Mouse (Mus musculus): ENCODE data around the gene Aup1. TPM values are rescaled to one million over a fixed set of nuclear protein-coding genes. Genes with fewer than 3 reads are reported as not detected.
A peak's percentile ranks its signal among the peaks of the same experiment; 100 is the strongest.

Aup1 gene
- total RNA-seq, 1 experiment: 152 TPM

DNA sequence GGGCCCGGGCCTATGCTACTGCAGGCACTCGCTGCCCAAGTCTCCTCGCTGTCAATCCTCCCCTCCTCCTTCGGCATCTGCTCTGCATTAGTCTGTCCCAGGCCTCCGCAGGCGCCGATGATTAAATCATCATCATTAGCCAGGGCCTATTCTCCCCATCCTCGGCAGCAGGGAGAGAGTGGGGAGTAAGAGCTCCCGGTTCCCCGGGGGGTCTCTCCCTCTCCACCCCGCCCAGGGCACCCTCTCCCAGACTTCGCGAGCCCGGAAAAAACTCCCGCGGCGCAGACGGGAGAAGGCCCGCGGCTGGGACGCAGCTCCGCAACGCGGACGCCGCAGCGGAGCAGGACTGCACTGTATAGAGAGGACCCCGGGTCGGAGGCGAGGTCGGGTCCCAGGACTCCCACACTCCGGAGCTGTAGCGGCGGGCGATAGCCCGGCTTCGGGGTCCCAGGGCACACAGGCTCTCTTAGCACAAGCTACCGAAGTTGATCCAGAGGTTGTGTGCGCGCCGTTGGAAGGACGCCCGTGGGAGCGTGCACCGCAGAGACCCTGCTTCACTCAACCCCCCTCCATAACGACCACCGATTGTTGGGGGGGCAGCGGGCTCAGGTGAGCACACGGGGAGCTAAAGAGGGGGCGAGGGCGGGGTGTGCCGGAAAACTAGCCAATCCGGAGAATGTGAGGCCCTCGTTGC, 23.5 kb downstream of the Aup1 start, which contains the start of gene Pcgf1:
Pcgf1 (plus strand) TSS at position 240 of the 694 bp plus-strand sequence.
- DNase-seq (ENCODE audit: low read depth, low spot score): no peak
- TF ChIP-seq MAFK (IDR thresholded peaks at IDR 0.05; ENCODE audit: insufficient read depth, low read depth, low read length) (no peak), ZC3H11A (IDR thresholded peaks at IDR 0.05; ENCODE audit: borderline replicate concordance, low read depth, low read length) (no peak), CHD2 (IDR thresholded peaks at IDR 0.05; ENCODE audit: low read depth, low read length) (no peak), HCFC1 (IDR thresholded peaks at IDR 0.05; ENCODE audit: borderline replicate concordance, insufficient read depth, low read length) (no peak), ZNF384 (IDR thresholded peaks at IDR 0.05; ENCODE audit: low read depth, low read length) (no peak)
- Histone ChIP-seq H3K36me3 (ENCODE audit: control insufficient read depth, insufficient read depth, low read length, poor library complexity, severe bottlenecking) (peaks cover 2% of the 10 kb centered on the region), H3K9me3 (ENCODE audit: control insufficient read depth, insufficient read depth, low read depth, low read length) (no peaks in the 10 kb centered on the region), H3K9ac (ENCODE audit: insufficient read depth, low read depth, low read length, poor library complexity, severe bottlenecking) (peak within 1 kb of the TSS; percentile 93), H3K4me3 (ENCODE audit: insufficient read depth in 1 of 2, low read depth in 1 of 2, low read length in 2 of 2, poor library complexity in 1 of 2, severe bottlenecking in 1 of 2) (peak within 1 kb of the TSS; percentile 83 to 90), H3K27ac (ENCODE audit: insufficient read depth, low read depth, low read length, poor library complexity, severe bottlenecking) (peak within 1 kb of the TSS; percentile 75), H3K4me1 (ENCODE audit: control insufficient read depth in 2 of 2, insufficient read depth in 2 of 2, low read length in 2 of 2, poor library complexity in 1 of 2) (0 out of 4 replicates have a peak, but pooled peaks cover 0 to 2% of the 10 kb centered on the region in 2 experiments)
- in situ Hi-C loops (cut with MboI; ENCODE audit: low sequenced_read_pairs in 2 of 2, unreplicated experiment in 2 of 2): no loop called here

GRCm38 (mm10) chr6:83078324-83078858, 24.1 kb downstream of the Aup1 start:
- H3K9ac ChIP-seq (ENCODE audit: insufficient read depth, low read depth, low read length, poor library complexity, severe bottlenecking): peak overlapping the region; percentile 93
- peaks cover 2% of the 10 kb centered on the region for H3K36me3 ChIP-seq (ENCODE audit: control insufficient read depth, insufficient read depth, low read length, poor library complexity, severe bottlenecking)
- no peaks in the 10 kb centered on the region for H3K9me3 ChIP-seq (ENCODE audit: control insufficient read depth, insufficient read depth, low read depth, low read length)
- DNase-seq (ENCODE audit: low read depth, low spot score): peak; percentile 97
- 0 out of 4 replicates have a peak, but pooled peaks cover 0 to 2% of the 10 kb centered on the region in 2 experiments for H3K4me1 ChIP-seq (ENCODE audit: control insufficient read depth in 2 of 2, insufficient read depth in 2 of 2, low read length in 2 of 2, poor library complexity in 1 of 2)
- H3K4me3 ChIP-seq (ENCODE audit: insufficient read depth in 1 of 2, low read depth in 1 of 2, low read length in 2 of 2, poor library complexity in 1 of 2, severe bottlenecking in 1 of 2): peak overlapping the region; percentile 83 to 90
- in situ Hi-C loops (cut with MboI; ENCODE audit: low sequenced_read_pairs in 2 of 2, unreplicated experiment in 2 of 2): no loop called here
- TF ChIP-seq ZNF384 (IDR thresholded peaks at IDR 0.05; ENCODE audit: low read depth, low read length) (no peak), ZC3H11A (IDR thresholded peaks at IDR 0.05; ENCODE audit: borderline replicate concordance, low read depth, low read length) (no peak), CHD2 (IDR thresholded peaks at IDR 0.05; ENCODE audit: low read depth, low read length) (no peak), MAFK (IDR thresholded peaks at IDR 0.05; ENCODE audit: insufficient read depth, low read depth, low read length) (no peak), HCFC1 (IDR thresholded peaks at IDR 0.05; ENCODE audit: borderline replicate concordance, insufficient read depth, low read length) (no peak)
- peak overlapping the region; percentile 75 for H3K27ac ChIP-seq (ENCODE audit: insufficient read depth, low read depth, low read length, poor library complexity, severe bottlenecking)

DNA sequence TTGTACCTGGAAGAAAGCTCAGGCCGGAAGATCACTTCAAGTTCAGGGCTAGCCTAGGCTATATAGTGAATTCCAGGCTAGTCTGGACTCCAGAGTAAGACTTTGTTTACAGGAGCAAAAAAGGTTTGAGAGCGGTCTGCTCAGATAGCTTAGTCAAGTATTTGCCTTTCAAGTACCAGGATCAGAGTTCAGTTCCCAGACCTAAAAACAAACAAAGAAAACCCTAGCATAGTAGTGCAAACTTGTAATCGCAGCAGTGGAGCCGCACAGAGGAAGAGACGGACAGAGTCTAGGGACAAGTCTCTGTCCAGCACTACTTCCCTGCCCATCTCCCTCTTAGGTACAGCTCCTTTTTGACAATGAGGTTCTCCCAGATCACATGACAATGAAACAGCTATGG, 25.9 kb downstream of the Aup1 start:
- Histone ChIP-seq H3K4me3 (ENCODE audit: insufficient read depth in 1 of 2, low read depth in 1 of 2, low read length in 2 of 2, poor library complexity in 1 of 2, severe bottlenecking in 1 of 2) (no peak overlapping the region), H3K27ac (ENCODE audit: insufficient read depth, low read depth, low read length, poor library complexity, severe bottlenecking) (no peak overlapping the region), H3K9ac (ENCODE audit: insufficient read depth, low read depth, low read length, poor library complexity, severe bottlenecking) (no peak overlapping the region), H3K4me1 (ENCODE audit: control insufficient read depth in 2 of 2, insufficient read depth in 2 of 2, low read length in 2 of 2, poor library complexity in 1 of 2) (0 out of 4 replicates have a peak, but pooled peaks cover 0 to 2% of the 10 kb centered on the region in 2 experiments), H3K36me3 (ENCODE audit: control insufficient read depth, insufficient read depth, low read length, poor library complexity, severe bottlenecking) (peaks cover 2% of the 10 kb centered on the region), H3K9me3 (ENCODE audit: control insufficient read depth, insufficient read depth, low read depth, low read length) (no peaks in the 10 kb centered on the region)
- TF ChIP-seq ZNF384 (IDR thresholded peaks at IDR 0.05; ENCODE audit: low read depth, low read length): no peak
- in situ Hi-C loops (cut with MboI; ENCODE audit: low sequenced_read_pairs in 2 of 2, unreplicated experiment in 2 of 2): no loop called here
- no peak for DNase-seq (ENCODE audit: low read depth, low spot score)

GRCm38 (mm10) chr6:83083497-83083896, 29.2 kb downstream of the Aup1 start:
- TF ChIP-seq ZNF384 (IDR thresholded peaks at IDR 0.05; ENCODE audit: low read depth, low read length): no peak
- TF ChIP-seq MAFK (IDR thresholded peaks at IDR 0.05; ENCODE audit: insufficient read depth, low read depth, low read length): no peak
- no peak for TF ChIP-seq ZC3H11A (IDR thresholded peaks at IDR 0.05; ENCODE audit: borderline replicate concordance, low read depth, low read length)
- no peak for TF ChIP-seq HCFC1 (IDR thresholded peaks at IDR 0.05; ENCODE audit: borderline replicate concordance, insufficient read depth, low read length)
- no peak for TF ChIP-seq CHD2 (IDR thresholded peaks at IDR 0.05; ENCODE audit: low read depth, low read length)
- Histone ChIP-seq H3K9ac (ENCODE audit: insufficient read depth, low read depth, low read length, poor library complexity, severe bottlenecking) (no peak overlapping the region), H3K36me3 (ENCODE audit: control insufficient read depth, insufficient read depth, low read length, poor library complexity, severe bottlenecking) (peaks cover 2% of the 10 kb centered on the region), H3K9me3 (ENCODE audit: control insufficient read depth, insufficient read depth, low read depth, low read length) (no peaks in the 10 kb centered on the region), H3K4me1 (ENCODE audit: control insufficient read depth in 2 of 2, insufficient read depth in 2 of 2, low read length in 2 of 2, poor library complexity in 1 of 2) (peaks cover 0 to 2% of the 10 kb centered on the region in 2 experiments; a peak in 1 of 4 replicates), H3K4me3 (ENCODE audit: insufficient read depth in 1 of 2, low read depth in 1 of 2, low read length in 2 of 2, poor library complexity in 1 of 2, severe bottlenecking in 1 of 2) (no peak overlapping the region), H3K27ac (ENCODE audit: insufficient read depth, low read depth, low read length, poor library complexity, severe bottlenecking) (no peak overlapping the region)
- in situ Hi-C loops (cut with MboI; ENCODE audit: low sequenced_read_pairs in 2 of 2, unreplicated experiment in 2 of 2): no loop called here
- DNase-seq (ENCODE audit: low read depth, low spot score): no peak
